Mouse (Mus musculus): ENCODE data around the gene Adprh. TPM values are rescaled to one million over a fixed set of nuclear protein-coding genes. Genes with fewer than 3 reads are reported as not detected.
"Not testable (repeated sequence)": the region's sequence is repeated elsewhere in the genome, so short reads cannot be mapped to it uniquely, and the experiment has no call there.

Gene Adprh
- polyA plus RNA-seq (2015; fragmentation: Nextera tagmentation; extraction: Ambion mirVana): 105 and 109 TPM in 2 replicates

DNA sequence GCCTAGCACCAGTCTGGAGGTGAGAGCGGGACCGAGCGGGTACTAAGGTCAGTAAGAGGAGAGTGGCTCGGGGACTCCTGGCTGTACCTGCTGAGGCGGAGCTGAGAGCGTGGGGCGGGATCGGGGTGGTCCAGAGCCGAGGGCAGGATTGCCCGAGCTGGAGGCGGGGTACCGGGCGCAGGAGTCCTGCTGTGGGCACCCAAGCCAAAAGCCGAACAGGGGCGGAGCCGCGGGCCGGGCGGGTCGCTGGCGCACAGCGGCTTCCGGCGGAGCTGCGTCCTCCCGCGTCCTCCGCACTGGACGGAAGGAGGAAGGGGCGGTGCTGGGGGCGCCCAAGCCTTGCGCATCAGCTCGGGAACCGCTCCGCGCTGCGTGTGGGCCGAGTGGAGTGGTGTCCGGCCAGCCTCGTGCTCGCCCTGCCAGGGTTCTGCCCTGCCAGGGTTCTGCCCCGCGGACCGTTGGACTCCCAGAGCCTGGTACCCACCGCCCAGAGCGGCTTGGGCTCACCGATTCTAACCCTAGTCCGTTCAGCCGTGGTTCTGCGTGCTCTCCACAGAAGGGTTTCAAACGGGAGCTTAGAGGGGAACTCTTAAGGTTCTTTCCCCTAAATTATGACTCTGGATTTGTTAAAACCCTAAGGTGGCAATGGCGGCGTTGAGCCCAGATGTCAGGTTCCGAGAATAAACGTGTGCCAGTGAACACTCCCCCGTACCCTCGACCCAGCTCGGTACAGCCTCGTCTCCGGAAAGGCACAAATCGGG lies at the start of gene Adprh:
Adprh (minus strand) TSS at position 262 of the 761 bp plus-strand sequence.
- Histone ChIP-seq H3K36me3 (0 out of 2 replicates have a peak, but pooled peaks cover 13% of the 10 kb centered on the region), H3K27me3 (no peaks in the 10 kb centered on the region), H3K27ac (replicated peaks) (peak within 1 kb of the TSS; percentile 96), H3K4me1 (peaks cover 31% of the 10 kb centered on the region), H3K9me3 (replicated peaks) (no peaks in the 10 kb centered on the region), H3K4me3 (replicated peaks) (peak within 1 kb of the TSS; percentile 75), H3K4me2 (replicated peaks) (peak within 1 kb of the TSS; percentile 65), H3K9ac (peak within 1 kb of the TSS; percentile 71)
- WGBS: under 1% methylated on average over 58 of the region's 61 CpGs
- ATAC-seq (ENCODE audit: insufficient number of reproducible peaks, low FRiP score, low TSS enrichment, low read depth): peak; percentile 95

DNA sequence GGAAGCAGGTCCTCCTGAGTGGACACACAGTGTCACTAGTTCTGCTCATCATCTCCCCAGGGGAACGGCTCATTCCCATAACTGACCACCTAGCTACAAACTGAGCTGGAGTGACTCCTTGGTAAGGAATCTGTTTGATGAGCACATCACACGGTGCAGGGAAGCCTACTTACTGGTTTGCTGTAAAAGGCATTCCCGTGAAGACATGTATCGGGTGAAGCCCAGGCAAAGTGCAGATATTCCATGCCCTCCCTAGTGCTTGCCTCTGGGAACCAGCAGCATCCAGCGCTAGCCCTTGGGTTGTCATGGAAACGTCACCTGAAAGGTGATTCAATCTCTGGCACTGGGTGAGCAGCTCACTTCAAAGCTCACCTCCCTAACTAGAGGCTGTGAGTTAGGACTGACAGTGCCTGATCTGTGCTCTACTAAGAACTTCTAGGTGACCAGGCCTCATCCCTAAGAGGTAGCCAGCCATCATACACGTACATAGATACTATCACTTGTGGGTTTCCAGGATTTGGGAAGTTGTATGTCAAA lies 44.2 kb upstream of the Adprh start:
- ATAC-seq (ENCODE audit: insufficient number of reproducible peaks, low FRiP score, low TSS enrichment, low read depth): no peak
- Histone ChIP-seq H3K9me3 (replicated peaks) (no peaks in the 10 kb centered on the region), H3K4me1 (no peaks in the 10 kb centered on the region), H3K9ac (no peak overlapping the region), H3K36me3 (peaks cover 30% of the 10 kb centered on the region), H3K27ac (replicated peaks) (no peak overlapping the region), H3K4me3 (replicated peaks) (no peak overlapping the region), H3K27me3 (no peaks in the 10 kb centered on the region), H3K4me2 (replicated peaks) (no peak overlapping the region)
- WGBS: 79% methylated on average over 7 of the region's 7 CpGs

GRCm38 (mm10) chr16:38493890-38494289 lies 41.4 kb upstream of the Adprh start:
- Histone ChIP-seq H3K4me3 (replicated peaks) (no peak overlapping the region), H3K9me3 (replicated peaks) (no peaks in the 10 kb centered on the region)
- 87% methylated on average over 10 of the region's 10 CpGs for WGBS

GRCm38 (mm10) chr16:38492551-38492950 lies 40.0 kb upstream of the Adprh start:
- no peak overlapping the region for H3K9ac ChIP-seq
- no peak for ATAC-seq (ENCODE audit: insufficient number of reproducible peaks, low FRiP score, low TSS enrichment, low read depth)
- H3K27ac ChIP-seq (replicated peaks): no peak overlapping the region
- H3K4me3 ChIP-seq (replicated peaks): no peak overlapping the region
- H3K9me3 ChIP-seq (replicated peaks): no peaks in the 10 kb centered on the region
- H3K4me2 ChIP-seq (replicated peaks): no peak overlapping the region
- no peaks in the 10 kb centered on the region for H3K4me1 ChIP-seq
- H3K36me3 ChIP-seq: peaks cover 9% of the 10 kb centered on the region
- 74% methylated on average over 3 of the region's 3 CpGs for WGBS
- H3K27me3 ChIP-seq: no peaks in the 10 kb centered on the region

More at GRCm38 (mm10) chr16:38493890-38494289, 41.4 kb upstream of the Adprh start:
- no peak overlapping the region for H3K27ac ChIP-seq (replicated peaks)
- no peak overlapping the region for H3K4me2 ChIP-seq (replicated peaks)
- no peak overlapping the region for H3K9ac ChIP-seq
- no peaks in the 10 kb centered on the region for H3K4me1 ChIP-seq
- peaks cover 17% of the 10 kb centered on the region for H3K36me3 ChIP-seq
- no peaks in the 10 kb centered on the region for H3K27me3 ChIP-seq
- no peak for ATAC-seq (ENCODE audit: insufficient number of reproducible peaks, low FRiP score, low TSS enrichment, low read depth)

- H3K4me2 ChIP-seq (replicated peaks): peak overlapping the region; percentile 56
- peak overlapping the region; percentile 9; the same call in 1 of the 2 replicates for H3K9ac ChIP-seq
- 29% methylated on average over 42 of the region's 42 CpGs for WGBS
- H3K4me1 ChIP-seq: no peaks in the 10 kb centered on the region
- H3K36me3 ChIP-seq: no peaks in the 10 kb centered on the region
- ATAC-seq (ENCODE audit: insufficient number of reproducible peaks, low FRiP score, low TSS enrichment, low read depth): no peak
- peak overlapping the region; percentile 33 for H3K4me3 ChIP-seq (replicated peaks)
- no peak overlapping the region for H3K27ac ChIP-seq (replicated peaks)
- no peaks in the 10 kb centered on the region for H3K9me3 ChIP-seq (replicated peaks)
- H3K27me3 ChIP-seq: 0 out of 2 replicates have a peak, but pooled peaks cover 14% of the 10 kb centered on the region
Observed at GRCm38 (mm10) chr16:38483582-38484309, 31.2 kb upstream of the Adprh start.

- H3K9ac ChIP-seq: peak overlapping the region; percentile 9; the same call in 1 of the 2 replicates
- H3K27me3 ChIP-seq: 0 out of 2 replicates have a peak, but pooled peaks cover 14% of the 10 kb centered on the region
- peak overlapping the region; percentile 33 for H3K4me3 ChIP-seq (replicated peaks)
- 23% methylated on average over 32 of the region's 32 CpGs for WGBS
- no peak overlapping the region for H3K27ac ChIP-seq (replicated peaks)
- ATAC-seq (ENCODE audit: insufficient number of reproducible peaks, low FRiP score, low TSS enrichment, low read depth): no peak
- no peaks in the 10 kb centered on the region for H3K4me1 ChIP-seq
- H3K36me3 ChIP-seq: no peaks in the 10 kb centered on the region
- H3K4me2 ChIP-seq (replicated peaks): peak overlapping the region; percentile 56
- no peaks in the 10 kb centered on the region for H3K9me3 ChIP-seq (replicated peaks)
Observed at GRCm38 (mm10) chr16:38482780-38483562, 30.5 kb upstream of the Adprh start.

- 75% methylated on average over 4 of the region's 4 CpGs for WGBS
- ATAC-seq (ENCODE audit: insufficient number of reproducible peaks, low FRiP score, low TSS enrichment, low read depth): no peak
- Histone ChIP-seq H3K9ac (no peak overlapping the region), H3K4me3 (replicated peaks) (no peak overlapping the region), H3K27me3 (0 out of 2 replicates have a peak, but pooled peaks cover 14% of the 10 kb centered on the region), H3K4me2 (replicated peaks) (no peak overlapping the region), H3K4me1 (peaks cover 8% of the 10 kb centered on the region), H3K9me3 (replicated peaks) (no peaks in the 10 kb centered on the region), H3K27ac (replicated peaks) (no peak overlapping the region), H3K36me3 (no peaks in the 10 kb centered on the region)
Observed at GRCm38 (mm10) chr16:38481327-38481726, 28.8 kb upstream of the Adprh start.

DNA sequence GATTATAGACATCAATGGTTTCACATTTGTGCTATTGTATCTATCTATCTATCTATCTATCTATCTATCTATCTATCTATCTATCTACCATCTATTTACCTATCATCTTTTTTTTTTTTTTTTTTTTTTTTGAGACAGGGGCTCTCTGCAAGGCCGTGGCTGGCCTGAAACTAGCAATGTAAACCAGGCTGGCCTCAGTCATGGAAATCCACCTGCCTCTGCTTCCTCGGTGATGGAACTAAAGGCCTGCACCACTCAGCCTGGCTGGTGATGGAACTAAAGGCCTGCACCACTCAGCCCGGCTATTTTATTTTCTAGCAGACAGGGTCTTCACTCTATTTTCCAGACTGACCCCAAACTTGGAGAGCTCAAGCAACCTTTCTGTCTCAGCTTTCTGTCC lies 25.8 kb upstream of the Adprh start:
- 95% methylated on average over 3 of the region's 3 CpGs for WGBS
- 0 out of 2 replicates have a peak, but pooled peaks cover 8% of the 10 kb centered on the region for H3K27me3 ChIP-seq
- no peak overlapping the region for H3K4me3 ChIP-seq (replicated peaks)
- H3K9ac ChIP-seq: no peak overlapping the region
- no peaks in the 10 kb centered on the region for H3K36me3 ChIP-seq
- H3K9me3 ChIP-seq (replicated peaks): no peaks in the 10 kb centered on the region
- H3K27ac ChIP-seq (replicated peaks): no peak overlapping the region
- no peak for ATAC-seq (ENCODE audit: insufficient number of reproducible peaks, low FRiP score, low TSS enrichment, low read depth)
- H3K4me1 ChIP-seq: peaks cover 8% of the 10 kb centered on the region
- no peak overlapping the region for H3K4me2 ChIP-seq (replicated peaks)

DNA sequence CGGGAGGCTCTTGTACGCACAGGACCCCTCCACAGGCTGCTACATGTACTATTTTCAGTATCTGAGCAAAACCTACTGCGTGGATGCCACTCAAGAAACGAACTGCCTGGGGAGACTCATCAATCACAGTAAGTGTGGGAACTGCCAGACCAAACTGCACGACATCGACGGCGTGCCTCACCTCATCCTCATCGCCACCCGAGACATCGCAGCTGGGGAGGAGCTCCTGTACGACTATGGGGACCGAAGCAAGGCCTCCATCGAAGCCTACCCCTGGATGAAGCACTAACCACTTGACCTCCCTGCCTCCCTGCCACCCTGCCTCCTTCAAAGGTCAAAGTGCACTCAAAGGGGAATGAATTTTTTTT lies 24.7 kb upstream of the Adprh start:
- not testable (repeated sequence) for H3K36me3 ChIP-seq; H3K27me3 ChIP-seq; ATAC-seq (ENCODE audit: insufficient number of reproducible peaks, low FRiP score, low TSS enrichment, low read depth); H3K27ac ChIP-seq (replicated peaks); H3K9ac ChIP-seq; H3K9me3 ChIP-seq (replicated peaks); H3K4me1 ChIP-seq
- Histone ChIP-seq H3K4me3 (replicated peaks) (peak overlapping the region; percentile 42), H3K4me2 (replicated peaks) (peak overlapping the region; percentile 77)
- 37% methylated on average over 14 of the region's 14 CpGs for WGBS

DNA sequence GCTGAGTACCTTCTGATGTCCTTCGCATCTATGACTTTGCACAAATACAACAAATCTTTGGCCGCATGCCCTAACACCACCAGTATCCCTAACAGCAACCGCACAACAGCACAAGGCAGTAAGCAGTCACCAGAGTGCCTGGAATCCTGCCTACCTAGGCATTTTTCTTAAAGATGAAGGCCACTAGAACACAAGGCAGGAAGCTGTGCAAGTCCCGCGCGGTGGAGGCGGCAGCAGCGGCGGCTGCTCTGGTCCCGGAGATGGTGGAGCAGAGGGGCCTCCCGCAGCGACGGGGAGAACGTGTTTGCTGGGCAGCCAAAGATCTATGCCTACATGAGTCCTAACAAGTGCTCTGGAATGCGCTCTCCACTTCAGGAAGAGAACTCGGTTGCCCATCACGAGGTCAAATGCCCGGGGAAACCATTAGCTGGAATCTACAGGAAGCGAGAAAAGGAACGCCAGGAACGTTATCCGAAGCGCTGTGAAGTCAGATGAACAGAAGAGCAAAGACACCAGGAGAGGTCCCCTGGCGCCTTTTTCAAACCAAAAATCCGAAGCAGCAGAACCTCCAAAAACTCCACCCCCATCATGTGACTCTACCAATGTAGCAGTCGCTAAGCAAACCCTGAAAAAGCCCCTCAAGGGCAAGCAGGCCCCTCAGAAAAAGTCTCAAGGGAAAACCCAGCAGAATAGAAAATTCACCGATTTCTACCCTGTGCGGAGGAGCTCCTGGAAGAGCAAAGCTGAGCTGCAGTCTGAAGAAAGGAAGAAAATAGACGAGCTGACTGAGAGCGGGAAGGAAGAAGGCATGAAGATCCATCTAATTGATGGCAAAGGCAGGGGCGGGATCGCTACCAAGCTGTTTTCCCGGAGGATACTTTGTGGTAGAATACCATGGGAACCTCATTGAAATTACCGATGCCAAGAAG lies 24.1 kb upstream of the Adprh start:
- no peak for ATAC-seq (ENCODE audit: insufficient number of reproducible peaks, low FRiP score, low TSS enrichment, low read depth)
- Histone ChIP-seq H3K27me3 (0 out of 2 replicates have a peak, but pooled peaks cover 3% of the 10 kb centered on the region), H3K9ac (peak overlapping the region; percentile 26; the same call in 1 of the 2 replicates), H3K4me3 (replicated peaks) (peak overlapping the region; percentile 42), H3K27ac (replicated peaks) (peak overlapping the region; percentile 63), H3K36me3 (no peaks in the 10 kb centered on the region), H3K4me2 (replicated peaks) (peak overlapping the region; percentile 77), H3K9me3 (replicated peaks) (no peaks in the 10 kb centered on the region), H3K4me1 (peaks cover 8% of the 10 kb centered on the region)
- 6% methylated on average over 34 of the region's 34 CpGs for WGBS

Data from embryonic facial prominence, embryonic 15.5 days (tissue).